Mouse (Mus musculus): ENCODE results near the gene Angptl6.

DNA sequence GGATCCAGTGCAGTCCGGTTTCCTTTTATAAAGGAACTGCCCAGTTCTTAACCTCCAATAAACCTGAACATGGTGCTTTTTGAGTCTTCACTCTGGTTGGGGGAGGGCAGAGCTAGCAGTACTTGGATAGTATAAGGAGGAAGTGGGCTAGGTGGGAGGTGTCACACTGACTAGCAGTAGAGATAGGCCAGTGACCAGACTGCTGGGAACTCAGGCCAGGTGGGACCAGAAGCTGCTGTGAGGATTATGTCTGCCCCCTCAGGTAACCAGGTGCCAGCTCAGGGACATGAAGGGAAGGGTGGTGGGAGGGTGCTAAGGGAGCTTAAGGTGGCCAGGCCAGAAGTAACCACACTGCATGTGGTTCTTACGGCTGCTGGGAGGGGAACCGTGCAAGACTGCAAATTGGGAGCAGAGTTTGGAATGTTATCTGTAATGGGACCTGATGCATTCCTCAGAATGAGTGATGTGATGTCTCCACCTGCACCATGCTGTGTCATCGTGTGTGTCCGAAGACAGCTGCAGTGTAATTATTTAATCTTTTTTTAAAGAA, 12.7 kb upstream of the Angptl6 start:
- TF ChIP-seq POLR2A (IDR thresholded peaks at IDR 0.05; ENCODE audit: control insufficient read depth, extremely low read depth, insufficient read depth, low read length, poor library complexity) (no peak), CTCF (IDR thresholded peaks at IDR 0.05; ENCODE audit: borderline replicate concordance, control insufficient read depth, extremely low read depth, insufficient read depth, low read length, poor library complexity) (no peak)
